Mouse (Mus musculus): Measurements from ENCODE around the gene Kmt5b. TPM values are rescaled to one million over a fixed set of nuclear protein-coding genes. Genes with fewer than 3 reads are reported as not detected.

Kmt5b gene
- total and polyA plus RNA-seq, 3 experiments, result 14.9 to 23.9 TPM; not detected in 1

- no peak overlapping the region for H3K27ac ChIP-seq (ENCODE audit: control insufficient read depth, low read depth, low read length)
- H3K4me1 ChIP-seq (ENCODE audit: control insufficient read depth in 1 of 2, insufficient read depth in 2 of 2, low read length in 2 of 2), result peaks cover 0 to 3% of the 10 kb centered on the region in 2 experiments; a peak in 2 of 4 replicates
- H3K79me2 ChIP-seq (ENCODE audit: control insufficient read depth, insufficient read depth, low read length, poor library complexity), result no peaks in the 10 kb centered on the region
- no peak for TF ChIP-seq ZMIZ1 (IDR thresholded peaks at IDR 0.05; ENCODE audit: low read depth, low read length)
- no peak for TF ChIP-seq CHD2 (IDR thresholded peaks at IDR 0.05; ENCODE audit: low read length)
- no peak for TF ChIP-seq ZKSCAN1 (IDR thresholded peaks at IDR 0.05; ENCODE audit: low read depth, low read length)
- TF ChIP-seq MXI1 (IDR thresholded peaks at IDR 0.05; ENCODE audit: low read depth, low read length), result no peak
- no peak for TF ChIP-seq JUND (IDR thresholded peaks at IDR 0.05; ENCODE audit: low read depth, low read length)
- TF ChIP-seq BHLHE40 (IDR thresholded peaks at IDR 0.05; ENCODE audit: borderline replicate concordance, low read depth, low read length), result no peak
- TF ChIP-seq RAD21 (IDR thresholded peaks at IDR 0.05; ENCODE audit: low read depth, low read length), result no peak
- no peak for TF ChIP-seq KAT2A (conservative IDR thresholded peaks at IDR 0.05; ENCODE audit: low read depth, low read length)
- TF ChIP-seq RCOR1 (IDR thresholded peaks at IDR 0.05; ENCODE audit: low read depth, low read length), result no peak
- no peak for TF ChIP-seq UBTF (IDR thresholded peaks at IDR 0.05; ENCODE audit: borderline replicate concordance, insufficient read depth, low read depth, low read length)
- TF ChIP-seq MYB (IDR thresholded peaks at IDR 0.05; ENCODE audit: low read depth, low read length), result no peak
- no peak for TF ChIP-seq TAL1 (IDR thresholded peaks at IDR 0.05; ENCODE audit: low read length)
- TF ChIP-seq SIN3A (IDR thresholded peaks at IDR 0.05; ENCODE audit: low read length), result no peak
- no peak for TF ChIP-seq USF1 (IDR thresholded peaks at IDR 0.05; ENCODE audit: low read depth, low read length)
- TF ChIP-seq HCFC1 (IDR thresholded peaks at IDR 0.05; ENCODE audit: low read depth, low read length), result no peak
- TF ChIP-seq POLR2AphosphoS2 (IDR thresholded peaks at IDR 0.05; ENCODE audit: low read length), result no peak
- no peak for TF ChIP-seq TBP (IDR thresholded peaks at IDR 0.05; ENCODE audit: low read depth, low read length)
- H3K27me3 ChIP-seq (ENCODE audit: control insufficient read depth in 1 of 2, insufficient read depth in 2 of 2, low read length in 2 of 2), result no peaks in the 10 kb centered on the region; a peak in 1 of 4 replicates
- H3K4me3 ChIP-seq (ENCODE audit: control insufficient read depth in 1 of 2, insufficient read depth in 1 of 2, low read depth in 2 of 2, low read length in 2 of 2), result no peak overlapping the region
- H3K9ac ChIP-seq (ENCODE audit: control insufficient read depth, low read depth, low read length, poor library complexity, severe bottlenecking), result no peak overlapping the region
- no peaks in the 10 kb centered on the region for H3K9me3 ChIP-seq (replicated peaks; ENCODE audit: insufficient read depth, low read length)
- peaks cover 0 to 2% of the 10 kb centered on the region in 2 experiments; a peak in 1 of 4 replicates for H3K36me3 ChIP-seq (ENCODE audit: control insufficient read depth in 1 of 2, insufficient read depth in 2 of 2, low read length in 2 of 2)
- no peak for DNase-seq (ENCODE audit: low read depth, low spot score)
These were observed 23.9 kb upstream of the Kmt5b start for GRCm38 (mm10) chr19:3743362-3743761.

GRCm38 (mm10) chr19:3743851-3744512, 23.2 kb upstream of the Kmt5b start:
- Histone ChIP-seq H3K9ac (ENCODE audit: control insufficient read depth, low read depth, low read length, poor library complexity, severe bottlenecking) (no peak overlapping the region), H3K4me3 (ENCODE audit: control insufficient read depth in 1 of 2, insufficient read depth in 1 of 2, low read depth in 2 of 2, low read length in 2 of 2) (no peak overlapping the region), H3K9me3 (replicated peaks; ENCODE audit: insufficient read depth, low read length) (no peaks in the 10 kb centered on the region), H3K27me3 (ENCODE audit: control insufficient read depth in 1 of 2, insufficient read depth in 2 of 2, low read length in 2 of 2) (no peaks in the 10 kb centered on the region; a peak in 1 of 4 replicates), H3K79me2 (ENCODE audit: control insufficient read depth, insufficient read depth, low read length, poor library complexity) (no peaks in the 10 kb centered on the region), H3K4me1 (ENCODE audit: control insufficient read depth in 1 of 2, insufficient read depth in 2 of 2, low read length in 2 of 2) (peaks cover 0 to 3% of the 10 kb centered on the region in 2 experiments; a peak in 2 of 4 replicates), H3K27ac (ENCODE audit: control insufficient read depth, low read depth, low read length) (no peak overlapping the region), H3K36me3 (ENCODE audit: control insufficient read depth in 1 of 2, insufficient read depth in 2 of 2, low read length in 2 of 2) (peaks cover 0 to 2% of the 10 kb centered on the region in 2 experiments; a peak in 1 of 4 replicates)
- no peak for TF ChIP-seq ETS1 (IDR thresholded peaks at IDR 0.05; ENCODE audit: low read depth, low read length)
- no peak for TF ChIP-seq MEF2A (IDR thresholded peaks at IDR 0.05; ENCODE audit: extremely low read depth, insufficient replicate concordance, low read depth, low read length, poor library complexity, severe bottlenecking)
- no peak for DNase-seq (ENCODE audit: low read depth, low spot score)
